Mouse (Mus musculus): Measurements from ENCODE around the gene Tbc1d32. TPM values are rescaled to one million over a fixed set of nuclear protein-coding genes. Genes with fewer than 3 reads are reported as not detected.

Tbc1d32 gene
- polyA plus RNA-seq, 1 experiment from 2014 or later = 4.3 TPM

GRCm38 (mm10) chr10:56025400-56025799, 203.1 kb downstream of the Tbc1d32 start:
- Histone ChIP-seq H3K4me3 (replicated peaks) (no peak overlapping the region), H3K36me3 (no peaks in the 10 kb centered on the region), H3K4me2 (no peak overlapping the region), H3K27me3 (no peaks in the 10 kb centered on the region), H3K9me3 (no peaks in the 10 kb centered on the region), H3K27ac (no peak overlapping the region), H3K4me1 (replicated peaks) (no peaks in the 10 kb centered on the region), H3K9ac (replicated peaks) (no peak overlapping the region)
- ATAC-seq (ENCODE audit: insufficient number of reproducible peaks, insufficient read depth, low FRiP score, low TSS enrichment, low read depth) = no peak

DNA sequence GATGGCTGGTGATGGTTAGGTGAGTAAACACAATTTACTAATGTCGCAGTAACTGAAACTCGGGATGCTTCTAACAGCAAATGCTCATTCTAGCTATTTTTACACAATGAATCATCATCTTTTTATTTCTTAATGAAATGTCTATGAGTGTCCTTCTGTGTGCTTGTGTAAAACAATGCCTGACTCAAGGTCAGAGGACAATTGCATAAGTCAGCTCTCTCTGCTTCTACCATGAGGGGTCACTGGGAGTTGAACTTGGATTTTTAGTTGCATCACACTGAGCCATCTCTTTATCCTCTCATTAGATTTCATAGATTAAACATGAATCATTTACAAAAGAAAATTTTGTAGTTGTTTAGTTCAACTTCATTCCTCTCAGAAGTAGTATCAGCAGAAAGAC, 203.9 kb downstream of the Tbc1d32 start:
- no peak for ATAC-seq (ENCODE audit: insufficient number of reproducible peaks, insufficient read depth, low FRiP score, low TSS enrichment, low read depth)
- Histone ChIP-seq H3K4me2 (no peak overlapping the region), H3K4me3 (replicated peaks) (no peak overlapping the region), H3K9ac (replicated peaks) (no peak overlapping the region), H3K27ac (no peak overlapping the region), H3K4me1 (replicated peaks) (no peaks in the 10 kb centered on the region), H3K27me3 (no peaks in the 10 kb centered on the region), H3K36me3 (no peaks in the 10 kb centered on the region), H3K9me3 (no peaks in the 10 kb centered on the region)
- WGBS = 91% methylated on average over 2 of the region's 2 CpGs

GRCm38 (mm10) chr10:55979898-55980521, 248.5 kb downstream of the Tbc1d32 start:
- ATAC-seq (ENCODE audit: insufficient number of reproducible peaks, insufficient read depth, low FRiP score, low TSS enrichment, low read depth) = no peak
- Histone ChIP-seq H3K4me3 (replicated peaks) (no peak overlapping the region), H3K4me1 (replicated peaks) (no peaks in the 10 kb centered on the region), H3K27me3 (no peaks in the 10 kb centered on the region), H3K9me3 (no peaks in the 10 kb centered on the region), H3K36me3 (no peaks in the 10 kb centered on the region), H3K9ac (replicated peaks) (no peak overlapping the region), H3K4me2 (no peak overlapping the region), H3K27ac (no peak overlapping the region)
- 28% methylated on average over 2 of the region's 2 CpGs for WGBS

GRCm38 (mm10) chr10:55978001-55978400, 250.5 kb downstream of the Tbc1d32 start:
- Histone ChIP-seq H3K4me1 (replicated peaks) (no peaks in the 10 kb centered on the region), H3K27ac (no peak overlapping the region), H3K4me3 (replicated peaks) (no peak overlapping the region), H3K36me3 (no peaks in the 10 kb centered on the region), H3K4me2 (no peak overlapping the region), H3K27me3 (no peaks in the 10 kb centered on the region), H3K9ac (replicated peaks) (no peak overlapping the region), H3K9me3 (no peaks in the 10 kb centered on the region)
- 82% methylated on average over 7 of the region's 7 CpGs for WGBS
- ATAC-seq (ENCODE audit: insufficient number of reproducible peaks, insufficient read depth, low FRiP score, low TSS enrichment, low read depth) = no peak

Other genes with a start within 250 kb of the Tbc1d32 start
- 11.2 and 12.2 TPM in 2 replicates for gene Msl3l2, start 121.8 kb downstream of the Tbc1d32 start, polyA plus RNA-seq (2016; fragmentation: Nextera tagmentation; extraction: Ambion mirVana)
- gene Gja1, start 148.6 kb upstream of the Tbc1d32 start, polyA plus RNA-seq (2016; fragmentation: Nextera tagmentation; extraction: Ambion mirVana) = 255 and 257 TPM in 2 replicates